Mouse (Mus musculus): ENCODE measurements around the gene Chil1. TPM values are rescaled to one million over a fixed set of nuclear protein-coding genes. Genes with fewer than 3 reads are reported as not detected.

Gene Chil1
- total RNA-seq, 1 experiment from 2014 or later = 16.0 TPM

- no peak for ATAC-seq (replicated peaks in 1 of 2; ENCODE audit: insufficient read depth in 1 of 2, low FRiP score in 2 of 2, low TSS enrichment in 1 of 2, low read depth in 1 of 2, poor library complexity in 2 of 2, severe bottlenecking in 2 of 2)
Observed at GRCm38 (mm10) chr1:134197325-134197982, 15.5 kb downstream of the Chil1 start.

DNA sequence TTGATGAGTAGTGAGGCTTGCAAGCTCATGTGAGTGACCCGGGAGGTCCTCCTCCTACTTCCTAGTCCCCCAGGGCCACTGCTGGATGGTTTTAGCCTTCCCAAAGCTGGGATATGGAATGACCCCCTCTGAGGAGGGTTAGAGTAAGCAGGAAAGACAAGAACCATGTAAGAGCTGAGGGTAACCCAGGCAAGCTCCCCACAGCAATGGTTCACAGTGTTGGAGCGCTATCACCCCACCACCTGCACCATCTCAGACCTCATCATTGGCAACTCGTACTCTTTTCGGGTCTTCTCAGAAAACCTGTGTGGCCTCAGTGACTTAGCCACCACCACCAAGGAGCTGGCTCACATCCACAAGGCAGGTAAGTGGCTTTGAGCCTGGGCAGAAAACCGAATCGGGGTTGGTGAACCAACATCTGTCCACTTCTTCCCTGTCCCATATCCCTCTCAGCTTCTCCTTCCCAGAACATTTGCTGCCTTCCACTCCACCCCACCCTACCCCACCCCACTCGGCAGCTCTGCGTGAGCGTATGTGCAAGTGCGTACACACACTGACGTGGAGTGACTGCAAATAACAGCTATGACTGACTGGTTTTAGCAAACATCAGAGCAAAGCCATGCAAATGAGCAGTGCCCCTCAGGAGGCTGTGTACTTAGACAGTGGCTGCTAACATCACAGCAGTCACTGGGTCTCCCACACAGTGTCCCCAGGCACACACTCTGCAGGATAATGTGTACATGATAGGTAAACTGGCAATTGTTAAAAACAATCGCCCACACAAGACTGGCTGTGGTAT lies 16.4 kb downstream of the Chil1 start:
- no peak for ATAC-seq (replicated peaks in 1 of 2; ENCODE audit: insufficient read depth in 1 of 2, low FRiP score in 2 of 2, low TSS enrichment in 1 of 2, low read depth in 1 of 2, poor library complexity in 2 of 2, severe bottlenecking in 2 of 2)

DNA sequence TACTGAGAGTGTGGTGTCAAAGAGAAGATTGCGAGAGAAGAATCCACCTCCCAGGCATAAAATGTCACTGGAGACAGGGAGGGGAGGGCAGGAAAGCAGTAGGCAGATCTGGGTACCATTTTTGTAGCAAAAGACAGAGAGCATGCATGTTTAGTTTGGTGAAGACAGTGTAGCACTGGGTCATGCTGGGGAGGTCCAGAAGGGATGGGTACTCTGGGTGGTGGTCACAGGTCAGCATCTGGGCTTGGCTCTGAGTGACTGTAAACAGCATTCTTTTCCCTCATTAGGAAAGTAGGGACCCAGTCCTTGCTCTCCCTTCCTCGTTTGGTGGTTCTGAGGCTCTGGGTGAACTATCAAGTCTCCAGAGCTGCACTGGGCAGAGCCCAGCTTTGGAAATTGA lies 18.5 kb downstream of the Chil1 start:
- ATAC-seq (replicated peaks in 1 of 2; ENCODE audit: insufficient read depth in 1 of 2, low FRiP score in 2 of 2, low TSS enrichment in 1 of 2, low read depth in 1 of 2, poor library complexity in 2 of 2, severe bottlenecking in 2 of 2) = no peak

DNA sequence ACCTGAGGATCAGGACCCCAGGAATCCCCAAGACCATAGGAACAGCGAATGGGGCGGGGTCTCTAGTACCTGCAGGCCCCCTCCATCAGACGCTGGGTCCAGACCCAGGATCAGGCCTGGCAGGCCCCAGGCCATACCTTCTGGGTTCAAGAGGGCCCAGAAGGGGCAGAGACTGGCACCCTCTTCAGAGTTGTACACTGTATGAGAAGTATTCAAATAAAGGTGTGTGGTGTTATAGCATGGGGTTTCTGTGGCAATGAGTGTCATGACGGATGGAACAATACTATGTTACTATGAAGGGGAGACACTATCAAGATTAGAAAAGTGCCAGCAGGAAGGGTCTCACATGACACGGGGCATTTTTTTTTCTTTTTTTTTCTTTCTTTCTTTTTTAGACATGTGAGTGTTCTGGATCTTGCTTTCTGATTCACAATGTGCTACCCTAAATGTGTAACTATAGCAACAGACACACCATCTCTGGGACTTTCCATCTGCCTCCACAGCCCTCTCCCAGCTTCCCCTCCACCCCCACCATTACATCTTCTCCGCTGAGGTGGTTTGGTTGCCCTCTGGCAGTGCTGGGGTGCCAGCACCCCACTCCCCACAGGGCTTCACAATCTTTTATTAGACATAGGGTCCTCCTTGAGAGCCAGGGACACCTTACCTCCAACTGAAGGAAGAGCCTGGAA lies 19.2 kb downstream of the Chil1 start:
- ATAC-seq (replicated peaks in 1 of 2; ENCODE audit: insufficient read depth in 1 of 2, low FRiP score in 2 of 2, low TSS enrichment in 1 of 2, low read depth in 1 of 2, poor library complexity in 2 of 2, severe bottlenecking in 2 of 2) = no peak

DNA sequence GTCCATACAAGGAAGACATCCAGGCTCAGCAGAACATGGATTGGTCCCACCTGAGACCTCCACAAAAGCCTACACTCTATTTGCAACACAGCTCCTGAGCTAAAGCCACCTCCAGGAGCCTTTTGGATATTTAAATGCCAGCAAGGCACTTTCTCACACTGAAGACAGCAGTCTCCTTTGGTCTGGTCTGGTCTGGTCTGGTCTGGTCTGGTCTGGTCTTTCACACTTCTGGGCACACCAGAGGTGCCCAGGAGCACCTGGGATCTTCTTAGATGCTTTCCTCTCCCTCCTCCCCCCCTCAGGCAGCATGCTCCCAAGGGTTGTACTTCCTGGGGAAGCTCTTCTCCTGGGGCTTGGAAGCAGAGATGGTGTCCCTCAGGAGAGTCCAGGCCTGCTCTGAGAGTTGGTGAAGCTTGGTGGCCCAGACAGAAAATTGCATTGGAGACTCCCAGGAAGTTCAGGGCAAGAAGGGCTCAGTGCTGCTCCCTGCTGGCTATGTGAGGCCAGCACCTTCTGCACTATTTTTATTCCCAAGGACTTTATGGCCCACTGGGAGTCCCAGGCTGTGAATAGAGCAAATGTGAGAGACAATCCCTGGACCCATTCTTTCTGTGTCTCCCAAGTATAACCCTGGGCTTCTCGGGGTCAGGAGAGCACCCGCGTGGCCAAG lies 19.9 kb downstream of the Chil1 start:
- peak in 1 of 2 experiments; percentile 32; a peak in 2 of 4 replicates for ATAC-seq (replicated peaks in 1 of 2; ENCODE audit: insufficient read depth in 1 of 2, low FRiP score in 2 of 2, low TSS enrichment in 1 of 2, low read depth in 1 of 2, poor library complexity in 2 of 2, severe bottlenecking in 2 of 2)

- no peak for ATAC-seq (replicated peaks in 1 of 2; ENCODE audit: insufficient read depth in 1 of 2, low FRiP score in 2 of 2, low TSS enrichment in 1 of 2, low read depth in 1 of 2, poor library complexity in 2 of 2, severe bottlenecking in 2 of 2)
Observed at GRCm38 (mm10) chr1:134204230-134204629, 22.3 kb downstream of the Chil1 start.

GRCm38 (mm10) chr1:134205296-134206018 lies 23.5 kb downstream of the Chil1 start:
- no peak for ATAC-seq (replicated peaks in 1 of 2; ENCODE audit: insufficient read depth in 1 of 2, low FRiP score in 2 of 2, low TSS enrichment in 1 of 2, low read depth in 1 of 2, poor library complexity in 2 of 2, severe bottlenecking in 2 of 2)

GRCm38 (mm10) chr1:134206085-134206484 lies 24.1 kb downstream of the Chil1 start:
- no peak for ATAC-seq (replicated peaks in 1 of 2; ENCODE audit: insufficient read depth in 1 of 2, low FRiP score in 2 of 2, low TSS enrichment in 1 of 2, low read depth in 1 of 2, poor library complexity in 2 of 2, severe bottlenecking in 2 of 2)

- no peak for ATAC-seq (replicated peaks in 1 of 2; ENCODE audit: insufficient read depth in 1 of 2, low FRiP score in 2 of 2, low TSS enrichment in 1 of 2, low read depth in 1 of 2, poor library complexity in 2 of 2, severe bottlenecking in 2 of 2)
Observed at GRCm38 (mm10) chr1:134210179-134210755, 28.3 kb downstream of the Chil1 start.

DNA sequence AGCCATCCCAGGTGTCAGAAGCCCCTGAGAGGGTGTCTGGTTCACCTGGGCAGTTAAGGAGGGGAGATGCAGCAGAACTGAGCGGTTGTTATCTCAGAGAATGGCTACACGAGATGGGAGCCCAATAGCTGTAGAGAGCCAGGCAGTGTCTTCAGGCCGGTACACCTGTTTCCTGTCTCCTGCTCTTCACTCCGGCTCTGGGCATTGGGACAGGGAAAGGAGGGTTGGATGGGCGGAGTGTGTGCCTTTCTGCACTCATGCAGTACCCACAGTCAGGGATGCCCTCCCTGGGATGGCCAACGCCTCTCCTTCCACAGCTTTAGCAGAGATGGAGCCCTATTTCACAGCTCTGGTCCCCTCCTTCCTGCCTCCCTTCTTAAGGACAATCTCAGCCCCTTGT lies 29.1 kb downstream of the Chil1 start:
- no peak for ATAC-seq (replicated peaks in 1 of 2; ENCODE audit: insufficient read depth in 1 of 2, low FRiP score in 2 of 2, low TSS enrichment in 1 of 2, low read depth in 1 of 2, poor library complexity in 2 of 2, severe bottlenecking in 2 of 2)

- no peak for ATAC-seq (replicated peaks in 1 of 2; ENCODE audit: insufficient read depth in 1 of 2, low FRiP score in 2 of 2, low TSS enrichment in 1 of 2, low read depth in 1 of 2, poor library complexity in 2 of 2, severe bottlenecking in 2 of 2)
Observed at GRCm38 (mm10) chr1:134211631-134212030, 29.7 kb downstream of the Chil1 start.

GRCm38 (mm10) chr1:134212351-134212750 lies 30.4 kb downstream of the Chil1 start:
- ATAC-seq (replicated peaks in 1 of 2; ENCODE audit: insufficient read depth in 1 of 2, low FRiP score in 2 of 2, low TSS enrichment in 1 of 2, low read depth in 1 of 2, poor library complexity in 2 of 2, severe bottlenecking in 2 of 2) = no peak

- ATAC-seq (replicated peaks in 1 of 2; ENCODE audit: insufficient read depth in 1 of 2, low FRiP score in 2 of 2, low TSS enrichment in 1 of 2, low read depth in 1 of 2, poor library complexity in 2 of 2, severe bottlenecking in 2 of 2) = no peak
Observed at GRCm38 (mm10) chr1:134213405-134213804, 31.4 kb downstream of the Chil1 start.

- no peak for ATAC-seq (replicated peaks in 1 of 2; ENCODE audit: insufficient read depth in 1 of 2, low FRiP score in 2 of 2, low TSS enrichment in 1 of 2, low read depth in 1 of 2, poor library complexity in 2 of 2, severe bottlenecking in 2 of 2)
Observed at GRCm38 (mm10) chr1:134215059-134215458, 33.1 kb downstream of the Chil1 start.

GRCm38 (mm10) chr1:134215751-134216628 lies 34.0 kb downstream of the Chil1 start:
- no peak for ATAC-seq (replicated peaks in 1 of 2; ENCODE audit: insufficient read depth in 1 of 2, low FRiP score in 2 of 2, low TSS enrichment in 1 of 2, low read depth in 1 of 2, poor library complexity in 2 of 2, severe bottlenecking in 2 of 2)

DNA sequence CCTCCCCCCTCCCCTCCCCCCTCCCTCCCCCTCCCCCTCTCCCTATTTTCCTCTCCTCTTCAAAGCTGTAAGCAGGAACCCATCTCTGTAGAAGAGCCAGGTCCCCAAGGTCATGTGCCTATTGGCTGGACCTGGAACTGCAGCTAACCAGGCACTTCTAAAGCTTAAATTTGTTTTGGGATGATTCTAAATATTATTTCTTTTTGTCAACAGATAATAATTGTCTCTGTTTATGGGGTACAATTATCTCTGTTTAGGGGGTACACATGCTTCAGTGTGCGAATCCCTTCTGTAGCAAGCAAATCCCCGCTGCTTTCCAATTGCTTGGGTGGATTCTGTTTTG lies 34.6 kb downstream of the Chil1 start:
- ATAC-seq (replicated peaks in 1 of 2; ENCODE audit: insufficient read depth in 1 of 2, low FRiP score in 2 of 2, low TSS enrichment in 1 of 2, low read depth in 1 of 2, poor library complexity in 2 of 2, severe bottlenecking in 2 of 2) = no peak
